Mouse (Mus musculus): Measurements from ENCODE around the gene Abcc4. TPM values are rescaled to one million over a fixed set of nuclear protein-coding genes. Genes with fewer than 3 reads are reported as not detected.

Abcc4 gene
- polyA plus RNA-seq, 1 experiment from 2014 or later: 2.1 TPM

DNA sequence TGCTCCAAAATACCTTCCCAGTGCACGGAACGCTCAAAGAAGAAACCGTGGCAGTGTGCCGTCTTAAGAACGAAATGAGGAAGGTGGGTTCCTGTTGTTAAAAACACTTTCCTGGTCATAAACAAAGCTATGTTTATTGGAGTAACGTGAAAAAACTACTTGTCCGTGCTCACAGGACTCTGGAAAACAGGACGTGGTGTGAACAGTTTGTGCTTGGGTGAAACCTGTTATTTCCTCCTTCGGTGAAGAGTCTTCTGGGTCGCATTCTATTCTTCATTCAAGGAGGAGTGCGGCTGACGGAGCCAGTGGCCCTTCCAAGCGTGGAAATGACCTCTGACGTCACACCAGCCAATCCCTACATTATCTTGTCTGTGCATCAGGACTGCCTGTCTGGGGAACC lies 198.2 kb downstream of the Abcc4 start:
- Histone ChIP-seq H3K4me2 (ENCODE audit: low read length) (no peak overlapping the region), H3K36me3 (ENCODE audit: control insufficient read depth, insufficient read depth, low read length) (no peaks in the 10 kb centered on the region), H3K4me1 (ENCODE audit: control insufficient read depth, insufficient read depth, low read length) (peaks cover 6% of the 10 kb centered on the region; the same call in 1 of the 2 replicates), H3K27me3 (ENCODE audit: control insufficient read depth, insufficient read depth, low read depth, low read length) (no peaks in the 10 kb centered on the region), H3K27ac (ENCODE audit: low read length) (no peak overlapping the region), H3K9me3 (replicated peaks; ENCODE audit: control insufficient read depth, low read length, poor library complexity, severe bottlenecking) (no peaks in the 10 kb centered on the region), H3K9ac (ENCODE audit: low read depth, low read length) (no peak overlapping the region), H3K4me3 (ENCODE audit: low read depth, low read length) (no peak overlapping the region)
- no peak for ATAC-seq
- WGBS: 91% methylated on average over 14 of the region's 14 CpGs

DNA sequence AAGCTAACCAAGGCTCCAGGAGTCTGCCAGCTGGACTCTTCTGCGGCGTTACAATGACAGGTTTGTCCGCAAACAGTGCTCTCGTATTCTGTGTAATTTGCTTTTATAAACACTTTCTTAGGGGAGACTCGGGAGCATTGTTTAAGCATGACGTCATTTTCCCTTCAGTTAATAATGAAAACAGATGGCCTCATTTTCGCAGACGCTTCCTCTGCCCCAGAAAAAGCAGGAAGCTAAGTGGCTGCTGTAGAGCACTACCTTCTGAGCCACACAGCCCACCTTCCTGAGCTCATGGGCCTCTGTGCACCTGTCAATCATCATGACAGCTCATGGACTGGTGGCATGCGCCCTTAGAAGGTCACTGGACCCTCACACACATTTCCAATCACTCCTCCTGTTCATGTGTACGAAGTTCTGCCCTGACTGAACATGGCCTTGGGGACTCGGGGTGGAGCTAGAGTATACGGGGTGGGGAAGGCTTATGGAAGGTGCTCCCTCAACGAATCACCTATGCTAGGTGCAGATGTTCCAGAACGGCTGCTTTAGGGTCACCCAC lies 199.3 kb downstream of the Abcc4 start:
- Histone ChIP-seq H3K4me1 (ENCODE audit: control insufficient read depth, insufficient read depth, low read length) (peaks cover 6% of the 10 kb centered on the region; the same call in 1 of the 2 replicates), H3K36me3 (ENCODE audit: control insufficient read depth, insufficient read depth, low read length) (no peaks in the 10 kb centered on the region), H3K27me3 (ENCODE audit: control insufficient read depth, insufficient read depth, low read depth, low read length) (no peaks in the 10 kb centered on the region), H3K27ac (ENCODE audit: low read length) (no peak overlapping the region), H3K4me2 (ENCODE audit: low read length) (peak overlapping the region; percentile 37), H3K9ac (ENCODE audit: low read depth, low read length) (no peak overlapping the region), H3K9me3 (replicated peaks; ENCODE audit: control insufficient read depth, low read length, poor library complexity, severe bottlenecking) (no peaks in the 10 kb centered on the region), H3K4me3 (ENCODE audit: low read depth, low read length) (no peak overlapping the region)
- ATAC-seq: peak; percentile 73
- 42% methylated on average over 14 of the region's 14 CpGs for WGBS

GRCm38 (mm10) chr14:118496767-118497166 lies 209.3 kb downstream of the Abcc4 start:
- Histone ChIP-seq H3K36me3 (ENCODE audit: control insufficient read depth, insufficient read depth, low read length) (no peaks in the 10 kb centered on the region), H3K27ac (ENCODE audit: low read length) (no peak overlapping the region), H3K4me2 (ENCODE audit: low read length) (no peak overlapping the region), H3K4me3 (ENCODE audit: low read depth, low read length) (no peak overlapping the region), H3K9ac (ENCODE audit: low read depth, low read length) (no peak overlapping the region), H3K9me3 (replicated peaks; ENCODE audit: control insufficient read depth, low read length, poor library complexity, severe bottlenecking) (no peaks in the 10 kb centered on the region; the same call in 1 of the 2 replicates), H3K4me1 (ENCODE audit: control insufficient read depth, insufficient read depth, low read length) (no peaks in the 10 kb centered on the region), H3K27me3 (ENCODE audit: control insufficient read depth, insufficient read depth, low read depth, low read length) (no peaks in the 10 kb centered on the region)
- no peak for ATAC-seq
- 60% methylated on average over 2 of the region's 2 CpGs for WGBS

DNA sequence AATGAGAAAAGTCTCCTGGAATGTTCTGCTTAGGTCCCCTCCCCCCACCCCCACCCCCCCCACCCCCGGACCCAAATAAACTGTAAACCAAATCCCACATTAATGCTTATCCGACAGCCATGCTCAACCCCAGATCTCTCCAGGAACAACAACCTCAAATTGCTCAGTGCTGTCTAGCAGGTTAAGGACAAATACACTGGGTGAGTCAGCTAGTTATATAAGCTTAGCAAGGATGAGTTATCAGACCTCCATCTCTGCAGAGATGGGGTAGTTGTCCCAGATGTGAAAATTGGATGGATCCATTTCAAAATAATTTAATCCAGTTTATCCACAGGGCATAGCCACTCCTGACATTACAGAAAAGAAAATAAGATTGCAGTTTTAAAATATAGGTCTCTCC lies 210.6 kb downstream of the Abcc4 start:
- Histone ChIP-seq H3K27ac (ENCODE audit: low read length) (no peak overlapping the region), H3K4me2 (ENCODE audit: low read length) (no peak overlapping the region), H3K4me1 (ENCODE audit: control insufficient read depth, insufficient read depth, low read length) (peaks cover 2% of the 10 kb centered on the region; the same call in 1 of the 2 replicates), H3K4me3 (ENCODE audit: low read depth, low read length) (no peak overlapping the region), H3K27me3 (ENCODE audit: control insufficient read depth, insufficient read depth, low read depth, low read length) (no peaks in the 10 kb centered on the region), H3K9ac (ENCODE audit: low read depth, low read length) (no peak overlapping the region), H3K36me3 (ENCODE audit: control insufficient read depth, insufficient read depth, low read length) (no peaks in the 10 kb centered on the region), H3K9me3 (replicated peaks; ENCODE audit: control insufficient read depth, low read length, poor library complexity, severe bottlenecking) (no peaks in the 10 kb centered on the region; the same call in 1 of the 2 replicates)
- 86% methylated on average over 2 of the region's 2 CpGs for WGBS
- ATAC-seq: no peak

DNA sequence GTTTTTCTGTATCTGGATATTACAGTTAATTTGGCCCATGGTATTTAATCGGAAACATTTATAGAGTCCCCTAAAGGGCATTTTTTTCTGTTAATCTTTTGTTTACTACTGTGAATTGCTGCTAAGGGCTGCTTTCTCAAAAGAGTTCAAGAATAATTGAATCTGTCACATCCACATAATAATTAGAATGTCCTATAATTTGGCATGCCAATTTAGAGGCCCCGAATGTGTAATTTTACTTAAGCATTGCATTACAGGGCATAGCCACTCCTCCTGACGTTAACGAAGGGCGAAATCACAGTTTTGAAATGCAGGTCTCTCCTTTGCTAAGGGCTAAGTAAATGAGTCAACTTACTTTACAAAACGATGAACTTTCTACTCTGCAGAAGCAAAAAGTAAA lies 214.3 kb downstream of the Abcc4 start:
- H3K27ac ChIP-seq (ENCODE audit: low read length): no peak overlapping the region
- H3K4me1 ChIP-seq (ENCODE audit: control insufficient read depth, insufficient read depth, low read length): peaks cover 2% of the 10 kb centered on the region; the same call in 1 of the 2 replicates
- no peak overlapping the region for H3K4me3 ChIP-seq (ENCODE audit: low read depth, low read length)
- no peak for ATAC-seq
- no peaks in the 10 kb centered on the region for H3K27me3 ChIP-seq (ENCODE audit: control insufficient read depth, insufficient read depth, low read depth, low read length)
- H3K9me3 ChIP-seq (replicated peaks; ENCODE audit: control insufficient read depth, low read length, poor library complexity, severe bottlenecking): no peaks in the 10 kb centered on the region
- no peak overlapping the region for H3K4me2 ChIP-seq (ENCODE audit: low read length)
- no peaks in the 10 kb centered on the region for H3K36me3 ChIP-seq (ENCODE audit: control insufficient read depth, insufficient read depth, low read length)
- WGBS: 64% methylated on average over 6 of the region's 6 CpGs
- no peak overlapping the region for H3K9ac ChIP-seq (ENCODE audit: low read depth, low read length)

DNA sequence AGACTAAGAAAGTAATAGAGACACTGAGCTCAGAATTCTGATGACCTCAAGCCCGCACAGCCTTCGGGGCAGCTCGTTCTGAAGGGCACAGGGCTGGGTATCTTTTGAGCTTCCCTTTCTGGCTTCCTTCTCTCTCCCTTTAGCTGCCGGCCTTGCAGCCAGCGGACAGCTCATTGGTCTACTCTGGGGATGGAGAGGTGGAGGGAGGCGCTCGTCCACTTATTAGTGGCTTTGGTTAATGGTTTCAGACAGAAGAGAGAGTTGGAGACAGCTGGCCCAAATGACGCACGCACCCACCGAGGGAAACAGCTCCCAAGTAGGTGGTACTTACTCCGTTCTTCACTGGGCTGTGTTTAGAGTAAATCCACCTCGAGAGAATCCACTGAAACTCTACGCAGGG lies 214.7 kb downstream of the Abcc4 start:
- Histone ChIP-seq H3K27ac (ENCODE audit: low read length) (no peak overlapping the region), H3K4me3 (ENCODE audit: low read depth, low read length) (no peak overlapping the region), H3K4me2 (ENCODE audit: low read length) (peak overlapping the region; percentile 3), H3K36me3 (ENCODE audit: control insufficient read depth, insufficient read depth, low read length) (no peaks in the 10 kb centered on the region), H3K9ac (ENCODE audit: low read depth, low read length) (no peak overlapping the region), H3K4me1 (ENCODE audit: control insufficient read depth, insufficient read depth, low read length) (peaks cover 2% of the 10 kb centered on the region; the same call in 1 of the 2 replicates), H3K9me3 (replicated peaks; ENCODE audit: control insufficient read depth, low read length, poor library complexity, severe bottlenecking) (no peaks in the 10 kb centered on the region), H3K27me3 (ENCODE audit: control insufficient read depth, insufficient read depth, low read depth, low read length) (no peaks in the 10 kb centered on the region)
- ATAC-seq: peak; percentile 62; the same call in 1 of the 2 replicates
- WGBS: 19% methylated on average over 13 of the region's 13 CpGs

DNA sequence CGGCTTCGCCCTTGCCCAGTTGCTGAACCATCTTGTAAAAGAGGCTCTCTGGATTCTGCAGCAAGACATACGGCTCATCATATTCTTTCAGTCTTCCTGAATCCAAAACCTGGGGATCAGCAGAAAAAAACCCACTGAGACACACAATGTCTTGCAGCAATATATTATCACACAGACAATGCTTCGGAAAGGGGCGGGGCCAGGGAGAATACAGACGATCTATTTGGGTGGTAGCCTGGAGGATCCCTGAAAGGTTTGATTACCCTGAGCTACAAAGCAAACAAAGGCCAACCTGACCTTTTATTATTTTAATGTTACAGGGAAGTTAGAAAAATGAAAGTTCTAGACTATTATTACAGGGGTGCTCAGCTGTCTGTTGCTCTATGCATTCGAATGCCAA lies 215.5 kb downstream of the Abcc4 start:
- ATAC-seq: no peak
- WGBS: 60% methylated on average over 7 of the region's 7 CpGs
- H3K4me2 ChIP-seq (ENCODE audit: low read length): no peak overlapping the region
- H3K9me3 ChIP-seq (replicated peaks; ENCODE audit: control insufficient read depth, low read length, poor library complexity, severe bottlenecking): no peaks in the 10 kb centered on the region
- H3K4me3 ChIP-seq (ENCODE audit: low read depth, low read length): no peak overlapping the region
- no peaks in the 10 kb centered on the region for H3K36me3 ChIP-seq (ENCODE audit: control insufficient read depth, insufficient read depth, low read length)
- no peak overlapping the region for H3K9ac ChIP-seq (ENCODE audit: low read depth, low read length)
- no peaks in the 10 kb centered on the region for H3K27me3 ChIP-seq (ENCODE audit: control insufficient read depth, insufficient read depth, low read depth, low read length)
- no peak overlapping the region for H3K27ac ChIP-seq (ENCODE audit: low read length)
- peaks cover 2% of the 10 kb centered on the region; the same call in 1 of the 2 replicates for H3K4me1 ChIP-seq (ENCODE audit: control insufficient read depth, insufficient read depth, low read length)

GRCm38 (mm10) chr14:118486349-118486748 lies 219.7 kb downstream of the Abcc4 start:
- no peaks in the 10 kb centered on the region for H3K36me3 ChIP-seq (ENCODE audit: control insufficient read depth, insufficient read depth, low read length)
- 70% methylated on average over 11 of the region's 11 CpGs for WGBS
- no peak for ATAC-seq

DNA sequence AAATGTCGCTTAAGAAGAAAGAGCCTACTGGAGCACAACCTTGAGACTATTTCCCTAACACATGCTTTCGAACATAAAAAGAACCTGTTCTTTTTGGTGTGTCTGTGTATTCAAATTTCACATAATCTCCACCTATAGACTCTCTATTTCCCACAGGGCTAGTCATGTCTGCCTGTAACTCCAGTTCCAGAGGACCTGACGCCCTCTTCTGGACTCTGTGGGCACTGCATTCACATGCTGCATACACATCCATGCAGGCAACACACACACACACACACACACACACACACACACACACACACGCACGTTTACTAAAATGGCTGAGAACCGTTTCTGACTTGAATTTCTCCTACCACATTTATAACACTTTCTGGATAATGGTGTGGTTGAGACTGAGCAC lies 220.4 kb downstream of the Abcc4 start:
- no peak for ATAC-seq
- Histone ChIP-seq H3K9me3 (replicated peaks; ENCODE audit: control insufficient read depth, low read length, poor library complexity, severe bottlenecking) (no peaks in the 10 kb centered on the region), H3K4me3 (ENCODE audit: low read depth, low read length) (no peak overlapping the region), H3K27me3 (ENCODE audit: control insufficient read depth, insufficient read depth, low read depth, low read length) (no peaks in the 10 kb centered on the region), H3K9ac (ENCODE audit: low read depth, low read length) (no peak overlapping the region), H3K4me2 (ENCODE audit: low read length) (no peak overlapping the region), H3K36me3 (ENCODE audit: control insufficient read depth, insufficient read depth, low read length) (no peaks in the 10 kb centered on the region), H3K27ac (ENCODE audit: low read length) (no peak overlapping the region), H3K4me1 (ENCODE audit: control insufficient read depth, insufficient read depth, low read length) (no peaks in the 10 kb centered on the region)
- 94% methylated on average over 6 of the region's 6 CpGs for WGBS

More at GRCm38 (mm10) chr14:118486349-118486748, 219.7 kb downstream of the Abcc4 start:
- Histone ChIP-seq H3K4me1 (ENCODE audit: control insufficient read depth, insufficient read depth, low read length) (peaks cover 2% of the 10 kb centered on the region; the same call in 1 of the 2 replicates), H3K27ac (ENCODE audit: low read length) (no peak overlapping the region), H3K27me3 (ENCODE audit: control insufficient read depth, insufficient read depth, low read depth, low read length) (no peaks in the 10 kb centered on the region), H3K4me2 (ENCODE audit: low read length) (no peak overlapping the region), H3K9me3 (replicated peaks; ENCODE audit: control insufficient read depth, low read length, poor library complexity, severe bottlenecking) (no peaks in the 10 kb centered on the region), H3K4me3 (ENCODE audit: low read depth, low read length) (no peak overlapping the region), H3K9ac (ENCODE audit: low read depth, low read length) (no peak overlapping the region)
